Mouse (Mus musculus) spleen, adult 2 months (tissue): ENCODE measurements around the gene Tcirg1.

Source experiments
- CTCF ChIP-seq: fragments of 200-500 bp; IDR thresholded peaks from 2 replicates; pipeline ENCODE4 v1.5.1; 2011; ENCODE audit warnings: mild to moderate bottlenecking, inconsistent platforms; ENCODE audit not compliant: insufficient read depth, insufficient read length, insufficient replicate concordance; ENCODE audit errors: extremely low read depth
- POLR2A ChIP-seq: fragments of 200-500 bp; IDR thresholded peaks from 2 replicates; pipeline ENCODE4 v1.6.1; 2011; ENCODE audit warnings: low read depth, low read length, inconsistent platforms

DNA sequence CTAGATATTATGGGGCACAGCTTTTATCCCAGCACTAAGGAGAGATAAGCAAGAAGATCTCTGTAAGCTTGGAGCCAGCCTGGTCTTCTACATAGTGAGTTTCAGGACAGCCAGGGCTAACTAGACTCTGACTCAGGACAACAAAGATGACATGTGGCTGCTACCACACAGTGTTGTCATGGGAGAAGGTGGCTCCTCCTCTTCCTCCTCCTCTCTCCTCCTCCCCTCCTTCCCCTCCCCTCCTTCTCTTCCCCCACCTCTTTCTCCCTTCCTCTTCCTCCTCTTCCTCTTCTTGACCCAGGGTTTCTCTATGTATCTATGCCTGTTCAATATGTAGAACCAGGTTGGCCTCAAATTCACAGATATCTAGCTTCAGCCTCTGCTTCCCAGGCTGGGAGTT lies 44.5 kb upstream of the Tcirg1 start:
- TF ChIP-seq POLR2A (no peak), CTCF (no peak)
